Mouse (Mus musculus): ENCODE measurements around the gene Tmem86b. TPM values are rescaled to one million over a fixed set of nuclear protein-coding genes. Genes with fewer than 3 reads are reported as not detected.

Tmem86b gene
- total RNA-seq, 1 experiment from 2014 or later, result 22.0 TPM

- ATAC-seq (replicated peaks in 1 of 2; ENCODE audit: insufficient read depth in 1 of 2, low FRiP score in 2 of 2, low TSS enrichment in 1 of 2, low read depth in 1 of 2, poor library complexity in 2 of 2, severe bottlenecking in 2 of 2), result peak in 1 of 2 experiments; percentile 2; a peak in 1 of 4 replicates
Observed at GRCm38 (mm10) chr7:4654221-4654620, 23.0 kb upstream of the Tmem86b start.

GRCm38 (mm10) chr7:4653780-4654179, 22.6 kb upstream of the Tmem86b start:
- peak; percentile 80 to 84 for ATAC-seq (replicated peaks in 1 of 2; ENCODE audit: insufficient read depth in 1 of 2, low FRiP score in 2 of 2, low TSS enrichment in 1 of 2, low read depth in 1 of 2, poor library complexity in 2 of 2, severe bottlenecking in 2 of 2)

- no peak for ATAC-seq (replicated peaks in 1 of 2; ENCODE audit: insufficient read depth in 1 of 2, low FRiP score in 2 of 2, low TSS enrichment in 1 of 2, low read depth in 1 of 2, poor library complexity in 2 of 2, severe bottlenecking in 2 of 2)
Observed at GRCm38 (mm10) chr7:4653351-4653750, 22.1 kb upstream of the Tmem86b start.

- ATAC-seq (replicated peaks in 1 of 2; ENCODE audit: insufficient read depth in 1 of 2, low FRiP score in 2 of 2, low TSS enrichment in 1 of 2, low read depth in 1 of 2, poor library complexity in 2 of 2, severe bottlenecking in 2 of 2), result no peak
Observed at GRCm38 (mm10) chr7:4652726-4653125, 21.5 kb upstream of the Tmem86b start.

GRCm38 (mm10) chr7:4651581-4651980, 20.4 kb upstream of the Tmem86b start:
- peak; percentile 5 to 8; a peak in 2 of 4 replicates for ATAC-seq (replicated peaks in 1 of 2; ENCODE audit: insufficient read depth in 1 of 2, low FRiP score in 2 of 2, low TSS enrichment in 1 of 2, low read depth in 1 of 2, poor library complexity in 2 of 2, severe bottlenecking in 2 of 2)

- no peak for ATAC-seq (replicated peaks in 1 of 2; ENCODE audit: insufficient read depth in 1 of 2, low FRiP score in 2 of 2, low TSS enrichment in 1 of 2, low read depth in 1 of 2, poor library complexity in 2 of 2, severe bottlenecking in 2 of 2)
Observed at GRCm38 (mm10) chr7:4647992-4648391, 16.8 kb upstream of the Tmem86b start.

GRCm38 (mm10) chr7:4647291-4647690, 16.1 kb upstream of the Tmem86b start:
- ATAC-seq (replicated peaks in 1 of 2; ENCODE audit: insufficient read depth in 1 of 2, low FRiP score in 2 of 2, low TSS enrichment in 1 of 2, low read depth in 1 of 2, poor library complexity in 2 of 2, severe bottlenecking in 2 of 2), result peak; percentile 96 to 97

GRCm38 (mm10) chr7:4646806-4647205, 15.6 kb upstream of the Tmem86b start:
- ATAC-seq (replicated peaks in 1 of 2; ENCODE audit: insufficient read depth in 1 of 2, low FRiP score in 2 of 2, low TSS enrichment in 1 of 2, low read depth in 1 of 2, poor library complexity in 2 of 2, severe bottlenecking in 2 of 2), result no peak

GRCm38 (mm10) chr7:4643225-4643624, 12.0 kb upstream of the Tmem86b start:
- no peak for ATAC-seq (replicated peaks in 1 of 2; ENCODE audit: insufficient read depth in 1 of 2, low FRiP score in 2 of 2, low TSS enrichment in 1 of 2, low read depth in 1 of 2, poor library complexity in 2 of 2, severe bottlenecking in 2 of 2)

GRCm38 (mm10) chr7:4641956-4642355, 10.7 kb upstream of the Tmem86b start:
- no peak for ATAC-seq (replicated peaks in 1 of 2; ENCODE audit: insufficient read depth in 1 of 2, low FRiP score in 2 of 2, low TSS enrichment in 1 of 2, low read depth in 1 of 2, poor library complexity in 2 of 2, severe bottlenecking in 2 of 2)

GRCm38 (mm10) chr7:4641155-4641554, 9.9 kb upstream of the Tmem86b start:
- ATAC-seq (replicated peaks in 1 of 2; ENCODE audit: insufficient read depth in 1 of 2, low FRiP score in 2 of 2, low TSS enrichment in 1 of 2, low read depth in 1 of 2, poor library complexity in 2 of 2, severe bottlenecking in 2 of 2), result no peak

- no peak for ATAC-seq (replicated peaks in 1 of 2; ENCODE audit: insufficient read depth in 1 of 2, low FRiP score in 2 of 2, low TSS enrichment in 1 of 2, low read depth in 1 of 2, poor library complexity in 2 of 2, severe bottlenecking in 2 of 2)
Observed at GRCm38 (mm10) chr7:4636179-4636578, 5.0 kb upstream of the Tmem86b start.

GRCm38 (mm10) chr7:4630198-4630597, 1.0 kb downstream of the Tmem86b start:
- ATAC-seq (replicated peaks in 1 of 2; ENCODE audit: insufficient read depth in 1 of 2, low FRiP score in 2 of 2, low TSS enrichment in 1 of 2, low read depth in 1 of 2, poor library complexity in 2 of 2, severe bottlenecking in 2 of 2), result peak; percentile 48 to 54; a peak in 3 of 4 replicates

- peak in 1 of 2 experiments; percentile 15; a peak in 1 of 4 replicates for ATAC-seq (replicated peaks in 1 of 2; ENCODE audit: insufficient read depth in 1 of 2, low FRiP score in 2 of 2, low TSS enrichment in 1 of 2, low read depth in 1 of 2, poor library complexity in 2 of 2, severe bottlenecking in 2 of 2)
Observed at GRCm38 (mm10) chr7:4629586-4629985, 1.6 kb downstream of the Tmem86b start.

- no peak for ATAC-seq (replicated peaks in 1 of 2; ENCODE audit: insufficient read depth in 1 of 2, low FRiP score in 2 of 2, low TSS enrichment in 1 of 2, low read depth in 1 of 2, poor library complexity in 2 of 2, severe bottlenecking in 2 of 2)
Observed at GRCm38 (mm10) chr7:4625928-4626327, 5.3 kb downstream of the Tmem86b start.

GRCm38 (mm10) chr7:4624343-4624742, 6.9 kb downstream of the Tmem86b start:
- ATAC-seq (replicated peaks in 1 of 2; ENCODE audit: insufficient read depth in 1 of 2, low FRiP score in 2 of 2, low TSS enrichment in 1 of 2, low read depth in 1 of 2, poor library complexity in 2 of 2, severe bottlenecking in 2 of 2), result 0 out of 4 replicates have a peak, but pooled peaks of 1 of the 2 experiments have one; percentile 34

- ATAC-seq (replicated peaks in 1 of 2; ENCODE audit: insufficient read depth in 1 of 2, low FRiP score in 2 of 2, low TSS enrichment in 1 of 2, low read depth in 1 of 2, poor library complexity in 2 of 2, severe bottlenecking in 2 of 2), result peak in 1 of 2 experiments; percentile 46; a peak in 1 of 4 replicates
Observed at GRCm38 (mm10) chr7:4623544-4624189, 7.6 kb downstream of the Tmem86b start.

- ATAC-seq (replicated peaks in 1 of 2; ENCODE audit: insufficient read depth in 1 of 2, low FRiP score in 2 of 2, low TSS enrichment in 1 of 2, low read depth in 1 of 2, poor library complexity in 2 of 2, severe bottlenecking in 2 of 2), result peak; percentile 34 to 58; a peak in 2 of 4 replicates
Observed at GRCm38 (mm10) chr7:4619979-4620378, 11.2 kb downstream of the Tmem86b start.
